Comparison of ENCODE assay signal across 8 mouse cellular contexts in genomic region chr3:121433968-121434533, GRCm38 (mm10). TPM values are rescaled to one million over a fixed set of nuclear protein-coding genes. Genes with fewer than 3 reads are reported as not detected.
DNase-seq lines count a peak whose midpoint lies in the region; ATAC-seq lines count a peak whose summit lies in the region.

No protein-coding gene starts in this region.

- DNase-seq in gastrocnemius, postnatal 25 days: peak; percentile 22
- no peak for DNase-seq in gastrocnemius, adult 8-10 months (ENCODE audit: low spot score in 2 of 2)
- DNase-seq in embryonic facial prominence, embryonic 14.5 days (ENCODE audit: low spot score): peak; percentile 95
- peak; percentile 18 for DNase-seq in midbrain, embryonic 14.5 days
- DNase-seq in right cerebral cortex, postnatal 4 days: no peak
- no peak for DNase-seq in spleen, postnatal 14 days (ENCODE audit: low spot score in 2 of 2)
- no peak for DNase-seq in left cerebral cortex, adult 9 months (ENCODE audit: low spot score in 2 of 2)

- H3K4me2 ChIP-seq in embryonic facial prominence, embryonic 14.5 days (ENCODE audit: low read depth, low read length): peak overlapping the region; percentile 48
- H3K4me2 ChIP-seq in hindbrain, embryonic 15.5 days: peak overlapping the region; percentile 12; the same call in 1 of the 2 replicates
- no peak overlapping the region for H3K4me2 ChIP-seq in midbrain, embryonic 14.5 days (ENCODE audit: low read length)

- 14% methylated on average over 8 of the region's 8 CpGs for WGBS in embryonic facial prominence, embryonic 14.5 days
- 57% methylated on average over 8 of the region's 8 CpGs for WGBS in hindbrain, embryonic 15.5 days
- WGBS in midbrain, embryonic 14.5 days: 55% methylated on average over 8 of the region's 8 CpGs

- H3K9ac ChIP-seq in embryonic facial prominence, embryonic 14.5 days (ENCODE audit: low read depth, low read length): peak overlapping the region; percentile 50
- H3K9ac ChIP-seq in hindbrain, embryonic 15.5 days: no peak overlapping the region
- H3K9ac ChIP-seq in midbrain, embryonic 14.5 days (replicated peaks; ENCODE audit: low read length): no peak overlapping the region

- peak overlapping the region; percentile 90 for H3K27ac ChIP-seq in embryonic facial prominence, embryonic 14.5 days (replicated peaks; ENCODE audit: low read depth, low read length)
- H3K27ac ChIP-seq in hindbrain, embryonic 15.5 days (replicated peaks): peak overlapping the region; percentile 55
- H3K27ac ChIP-seq in midbrain, embryonic 14.5 days (replicated peaks; ENCODE audit: low read depth, low read length): no peak overlapping the region

- no peaks in the 10 kb centered on the region for H3K27me3 ChIP-seq in embryonic facial prominence, embryonic 14.5 days (replicated peaks; ENCODE audit: control insufficient read depth, insufficient read depth, low read length)
- H3K27me3 ChIP-seq in hindbrain, embryonic 15.5 days: no peaks in the 10 kb centered on the region
- H3K27me3 ChIP-seq in midbrain, embryonic 14.5 days (ENCODE audit: control insufficient read depth, insufficient read depth, low read length): no peaks in the 10 kb centered on the region

- no peaks in the 10 kb centered on the region for H3K9me3 ChIP-seq in embryonic facial prominence, embryonic 14.5 days (ENCODE audit: control insufficient read depth, low read length)
- H3K9me3 ChIP-seq in hindbrain, embryonic 15.5 days: no peaks in the 10 kb centered on the region
- H3K9me3 ChIP-seq in midbrain, embryonic 14.5 days (ENCODE audit: control insufficient read depth, low read length): no peaks in the 10 kb centered on the region

- H3K4me3 ChIP-seq in embryonic facial prominence, embryonic 14.5 days (ENCODE audit: low read depth, low read length): peak overlapping the region; percentile 7; the same call in 1 of the 2 replicates
- H3K4me3 ChIP-seq in hindbrain, embryonic 15.5 days: no peak overlapping the region
- no peak overlapping the region for H3K4me3 ChIP-seq in midbrain, embryonic 14.5 days (replicated peaks; ENCODE audit: low read depth, low read length)

- ATAC-seq in embryonic facial prominence, embryonic 14.5 days (ENCODE audit: low read depth): peak; percentile 91
- ATAC-seq in hindbrain, embryonic 15.5 days (ENCODE audit: low FRiP score, low read depth): no peak
- ATAC-seq in midbrain, embryonic 14.5 days (ENCODE audit: low FRiP score, low TSS enrichment): no peak

- H3K36me3 ChIP-seq in embryonic facial prominence, embryonic 14.5 days (ENCODE audit: control insufficient read depth, insufficient read depth, low read length): 0 out of 2 replicates have a peak, but pooled peaks cover 4% of the 10 kb centered on the region
- no peaks in the 10 kb centered on the region for H3K36me3 ChIP-seq in hindbrain, embryonic 15.5 days
- no peaks in the 10 kb centered on the region for H3K36me3 ChIP-seq in midbrain, embryonic 14.5 days (ENCODE audit: control insufficient read depth, insufficient read depth, low read length)

- H3K4me1 ChIP-seq in embryonic facial prominence, embryonic 14.5 days (ENCODE audit: control insufficient read depth, insufficient read depth, low read length): peaks cover 75% of the 10 kb centered on the region
- H3K4me1 ChIP-seq in hindbrain, embryonic 15.5 days (replicated peaks): peaks cover 82% of the 10 kb centered on the region
- H3K4me1 ChIP-seq in midbrain, embryonic 14.5 days (ENCODE audit: control insufficient read depth, insufficient read depth, low read length): peaks cover 40% of the 10 kb centered on the region

RNA-seq across cellular contexts. Expression of gene Cnn3, which starts 7.8 kb away (rescaled TPM):
- 10 to 100 TPM; 28.0 to 29.2 TPM for total RNA-seq in gastrocnemius, postnatal 25 days (2021)
- total RNA-seq in gastrocnemius, adult 8-10 months (2022): 10 to 100 TPM in 3 of 4 experiments, 1 to 10 TPM in 1; 8.6 to 14.3 (median 11.1) TPM
- polyA plus RNA-seq in embryonic facial prominence, embryonic 14.5 days (2014; fragmentation: Nextera tagmentation; extraction: Ambion mirVana): 870 and 944 TPM in 2 replicates
- 423 and 447 TPM in 2 replicates for polyA plus RNA-seq in hindbrain, embryonic 15.5 days (2015; fragmentation: Nextera tagmentation; extraction: Ambion mirVana)
- polyA plus RNA-seq in midbrain, embryonic 14.5 days (2014; fragmentation: Nextera tagmentation; extraction: Ambion mirVana): 417 and 560 TPM in 2 replicates

Comparison
In these comparisons a context has a peak if more than half of its experiments do, and no peak if none do; other contexts are left out.
1. DNase-seq: peak in gastrocnemius, postnatal 25 days (single experiment), embryonic facial prominence, embryonic 14.5 days (single experiment) and midbrain, embryonic 14.5 days (single experiment); none in gastrocnemius, adult 8-10 months (0 of 2), right cerebral cortex, postnatal 4 days (single experiment), spleen, postnatal 14 days (0 of 2) and left cerebral cortex, adult 9 months (0 of 2).